Mouse (Mus musculus) adrenal gland, postnatal 36 days (tissue): Measurements from ENCODE around the gene AW822073. TPM values are rescaled to one million over a fixed set of nuclear protein-coding genes. Genes with fewer than 3 reads are reported as not detected.
A peak's percentile ranks its signal among the peaks of the same experiment; 100 is the strongest.
"Not testable (repeated sequence)": the region's sequence is repeated elsewhere in the genome, so short reads cannot be mapped to it uniquely, and the experiment has no call there.

Experiments
- DNase-seq, 2 experiments: peaks; one replicate each; pipeline ENCODE4 v3.0.0; 2021; ENCODE audit warnings: mixed read lengths in 1 of 2
- long read RNA-seq, 2 experiments: library from polyadenylated mRNA; stranded (forward); transcript quantifications; one replicate each; pipeline ENCODE4 v2.0.0; 2021; ENCODE audit warnings: borderline sequencing depth in 2 of 2
- total RNA-seq, 2 experiments: library from RNA; stranded (reverse); gene quantifications; 2 replicates each; pipeline ENCODE4 v1.2.3; 2021

The AW822073 gene
- not detected for total RNA-seq
- long read RNA-seq, experiment 1: 0 reads
- long read RNA-seq, experiment 2: 0 reads

DNA sequence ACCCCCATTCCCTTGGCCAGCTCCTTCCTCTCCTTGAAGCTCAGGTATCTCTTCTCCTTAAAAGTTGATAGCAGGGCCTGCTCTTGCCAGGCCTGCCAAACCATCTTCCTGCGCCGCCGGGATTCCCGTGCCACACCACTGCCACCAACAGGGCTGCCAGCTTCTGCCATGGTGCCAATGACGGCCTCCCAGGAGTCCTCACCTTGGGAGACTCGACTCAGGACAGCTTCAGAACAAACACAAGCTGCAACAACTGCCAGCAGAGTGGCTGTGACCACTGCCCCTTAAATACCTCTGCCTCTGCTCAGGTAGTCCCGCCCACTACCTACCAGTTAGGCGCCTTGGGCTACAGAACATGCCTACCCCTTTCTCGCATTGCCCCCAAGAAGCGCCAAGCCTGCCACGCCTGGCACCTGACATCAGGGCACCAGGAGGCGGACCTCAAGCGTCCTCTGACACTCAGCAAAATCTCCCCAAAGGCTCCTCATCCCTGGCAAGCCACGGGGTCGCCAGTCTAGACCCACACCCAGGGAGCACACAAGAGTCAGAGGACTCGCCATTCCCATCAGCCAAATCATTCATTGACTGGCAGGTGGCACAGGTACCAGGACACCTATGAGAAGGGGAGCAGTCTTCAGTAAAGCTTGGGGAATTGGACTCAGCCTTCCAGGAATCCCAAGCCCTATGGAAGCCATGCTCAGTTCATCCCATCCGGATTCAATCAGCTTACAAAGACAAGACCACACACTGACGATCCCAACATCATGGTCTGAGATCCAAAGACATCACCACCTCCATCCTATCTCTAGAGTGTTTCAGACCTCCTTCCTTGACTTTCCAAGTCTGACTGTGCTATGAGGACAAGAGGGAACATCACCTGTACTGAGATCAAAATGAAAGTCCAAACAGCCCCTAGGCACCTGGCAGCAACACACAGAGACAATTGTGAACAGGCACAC, at the start of gene AW822073:
Gene AW822073 (minus strand): TSS at position 104 of the 959 bp plus-strand sequence.
- not testable (repeated sequence) for DNase-seq

DNA sequence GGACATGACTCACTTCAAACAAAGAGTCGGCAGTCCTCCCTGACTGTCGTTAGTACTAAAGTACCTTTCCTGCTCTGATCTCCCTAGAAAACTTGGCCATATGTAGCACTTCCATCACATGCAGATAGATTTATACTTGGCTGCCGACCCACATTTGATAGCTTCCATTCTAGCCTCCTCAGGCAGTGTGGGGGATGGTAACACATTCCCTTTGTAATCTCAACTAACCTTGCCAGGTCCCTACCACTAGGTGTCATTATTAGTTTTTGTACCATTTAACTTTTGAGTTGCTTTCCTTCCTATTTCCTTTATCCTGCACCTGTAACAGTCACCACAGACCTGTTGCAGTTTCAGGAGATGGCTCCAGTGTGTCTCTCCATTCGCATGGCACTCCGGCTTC, 33.7 kb upstream of the AW822073 start:
- no peak for DNase-seq

DNA sequence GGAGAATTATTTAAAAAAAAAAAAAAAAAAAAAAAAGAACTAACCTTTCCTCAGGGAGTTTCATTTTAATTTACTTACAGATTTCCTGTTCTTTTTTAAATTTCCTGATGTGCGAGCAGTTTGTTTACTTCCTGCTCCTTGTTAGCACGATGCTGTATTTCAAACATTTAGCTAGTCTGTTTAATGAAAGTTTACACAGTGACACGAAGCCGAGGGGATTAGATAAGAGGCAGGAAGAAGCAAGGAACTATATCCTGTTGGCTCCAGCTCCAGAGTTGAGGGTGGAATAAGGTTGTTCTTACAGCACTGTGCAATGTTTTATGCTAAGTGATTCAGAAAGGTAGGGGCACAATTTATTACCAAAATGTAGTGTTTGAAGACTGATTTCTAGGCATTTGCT, 31.2 kb upstream of the AW822073 start:
- DNase-seq: no peak

DNA sequence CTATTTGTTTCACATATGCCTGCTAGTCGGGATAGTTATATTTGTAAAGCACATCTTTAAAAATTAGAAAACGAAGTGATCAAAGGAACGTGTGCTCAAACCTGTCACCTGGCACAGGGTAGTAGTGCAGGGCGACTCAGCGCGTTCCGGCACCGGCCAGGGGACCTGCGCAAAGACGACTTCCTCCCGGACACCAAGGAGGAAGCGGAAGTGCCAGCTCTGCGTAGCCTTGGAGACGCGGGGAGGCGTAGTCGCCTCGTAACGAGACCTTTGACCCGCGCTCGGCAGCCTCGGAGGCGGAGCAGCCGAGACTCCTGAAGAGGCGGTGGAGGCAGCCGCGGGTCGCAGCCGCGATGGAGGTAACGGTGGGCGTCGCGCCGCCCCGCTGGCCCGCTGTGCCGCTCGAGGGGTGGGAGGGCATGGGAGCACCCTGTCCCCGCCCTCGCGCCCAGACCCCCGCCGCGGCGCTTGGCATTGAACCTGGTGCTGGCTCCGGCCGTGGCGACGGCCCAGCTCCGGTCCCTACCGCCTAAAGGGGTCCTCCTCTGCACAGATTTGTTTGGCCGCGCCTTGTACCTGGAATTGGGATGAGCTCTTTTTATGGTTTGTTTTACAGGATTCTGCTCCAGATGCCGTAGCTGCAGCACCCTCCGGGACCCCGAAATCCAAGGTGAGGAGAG, 30.6 kb upstream of the AW822073 start, which contains the start of gene Gcc2:
Gene Gcc2 (plus strand): TSS at position 285 of the 680 bp plus-strand sequence.
- DNase-seq: peak; percentile 97

DNA sequence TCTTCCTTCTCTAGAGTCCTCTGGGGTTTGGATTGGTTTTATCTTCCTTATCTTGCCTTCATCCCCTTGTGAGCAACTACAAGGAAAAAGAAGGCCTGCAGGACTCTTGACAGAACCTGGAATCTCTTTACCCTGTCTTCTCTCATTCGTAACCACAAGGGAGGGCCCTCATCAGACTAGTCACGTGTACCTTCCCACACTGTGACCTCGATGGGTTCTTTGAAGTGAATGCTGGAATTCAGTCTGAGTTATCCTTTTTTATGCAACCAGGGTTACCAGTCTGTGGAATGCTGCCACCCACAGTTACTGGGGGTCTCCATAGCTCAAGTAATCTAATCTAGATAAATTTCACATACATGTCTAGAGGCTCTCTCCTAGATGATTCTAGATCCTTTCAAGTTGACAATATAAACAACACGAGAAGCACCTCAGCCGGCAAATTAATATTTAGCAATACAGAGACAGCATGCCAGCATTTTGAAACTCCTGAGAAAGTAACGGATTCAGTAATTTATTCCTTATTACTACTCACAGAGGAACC, 30.0 kb upstream of the AW822073 start:
- DNase-seq: peak in 1 of 2 experiments; percentile 9

DNA sequence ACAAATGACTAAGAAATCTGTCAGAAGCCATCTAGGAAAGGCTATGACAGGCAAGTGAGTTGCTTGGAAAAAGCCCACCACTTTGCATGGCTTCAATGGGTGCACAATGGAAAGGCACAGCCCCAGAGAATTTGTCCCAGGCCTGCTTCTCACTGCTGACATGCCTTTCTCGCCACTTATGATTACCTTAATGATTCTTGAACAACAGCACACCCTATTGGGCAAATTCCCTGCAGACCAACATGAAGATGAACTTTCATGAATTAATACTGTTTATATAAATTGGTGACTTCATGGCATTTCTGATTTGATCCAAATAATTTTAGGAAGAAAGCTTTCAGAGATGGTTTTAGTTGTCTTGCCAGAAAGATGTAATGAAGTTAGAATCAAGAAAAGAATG, 24.8 kb upstream of the AW822073 start:
- DNase-seq: no peak

DNA sequence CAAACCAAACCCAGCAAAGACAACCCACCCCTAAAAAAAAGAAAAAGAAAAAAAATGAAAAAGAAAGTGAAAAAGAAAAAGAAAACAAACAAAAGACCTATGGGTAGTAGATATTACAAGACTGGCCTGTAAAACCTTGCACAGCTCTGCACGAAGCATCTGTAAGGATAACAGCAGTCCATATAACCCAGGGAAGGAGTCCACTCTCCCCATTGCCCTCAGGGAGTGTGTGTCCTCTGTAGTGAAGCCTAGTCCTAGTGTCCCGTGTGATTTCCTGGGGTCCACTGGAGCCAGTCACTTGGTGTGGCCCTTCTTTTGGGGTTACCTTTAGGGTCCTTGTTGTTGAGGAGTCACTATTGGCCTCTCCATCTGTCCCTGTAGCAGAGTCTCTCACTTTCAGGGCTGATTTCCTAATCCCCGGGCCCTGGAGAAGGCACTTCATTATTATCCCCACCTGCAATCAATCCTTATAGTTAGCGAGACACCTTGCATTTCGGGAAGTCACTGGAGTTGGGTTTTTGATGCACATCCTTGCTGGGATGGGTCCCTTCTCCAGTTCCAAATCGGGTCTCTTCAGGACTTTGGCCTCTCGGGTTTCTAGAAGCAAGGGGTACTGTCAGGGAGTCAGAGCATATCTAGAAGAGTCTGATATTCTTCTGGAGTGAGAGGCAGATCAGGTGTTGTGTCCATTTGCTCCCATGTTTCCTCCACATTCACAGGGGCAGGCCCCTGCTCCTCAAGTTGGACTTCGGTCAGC, 14.4 kb upstream of the AW822073 start:
- DNase-seq: peak in 1 of 2 experiments; percentile 15

DNA sequence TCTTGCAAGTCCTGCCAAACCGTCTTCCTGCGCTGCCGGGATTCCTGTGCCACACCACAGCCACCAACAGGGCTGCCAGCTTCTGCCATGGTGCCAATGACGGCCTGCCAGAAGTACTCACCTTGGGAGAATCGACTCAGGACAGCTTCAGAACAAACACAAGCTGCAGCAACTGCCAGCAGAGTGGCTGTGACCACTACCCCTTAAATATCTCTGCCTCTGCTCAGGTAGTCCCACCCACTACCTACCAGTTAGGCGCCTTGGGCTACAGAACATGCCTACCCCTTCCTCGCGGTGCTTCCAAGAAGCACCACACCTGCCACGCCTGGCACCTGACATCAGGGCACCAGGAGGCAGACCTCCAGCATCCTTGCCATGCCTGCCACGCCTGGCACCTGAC, 11.9 kb upstream of the AW822073 start, which contains the start of gene Gm4981:
Gene Gm4981 (minus strand): TSS at position 89 of the 400 bp plus-strand sequence.
- DNase-seq: no peak

DNA sequence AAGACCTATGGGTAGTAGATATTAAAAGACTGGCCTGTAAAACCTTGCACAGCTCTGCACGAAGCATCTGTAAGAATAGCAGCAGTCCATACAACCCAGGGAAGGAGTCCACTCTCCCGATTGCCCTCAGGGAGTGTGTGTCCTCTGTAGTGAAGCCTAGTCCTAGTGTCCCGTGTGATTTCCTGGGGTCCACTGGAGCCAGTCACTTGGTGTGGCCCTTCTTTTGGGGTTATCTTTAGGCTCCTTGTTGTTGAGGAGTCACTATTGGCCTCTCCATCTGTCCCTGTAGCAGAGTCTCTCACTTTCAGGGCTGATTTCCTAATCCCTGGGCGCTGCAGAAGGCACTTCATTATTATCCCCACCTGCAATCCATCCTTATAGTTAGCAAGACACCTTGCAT, 10.3 kb upstream of the AW822073 start:
- DNase-seq: not testable (repeated sequence)

DNA sequence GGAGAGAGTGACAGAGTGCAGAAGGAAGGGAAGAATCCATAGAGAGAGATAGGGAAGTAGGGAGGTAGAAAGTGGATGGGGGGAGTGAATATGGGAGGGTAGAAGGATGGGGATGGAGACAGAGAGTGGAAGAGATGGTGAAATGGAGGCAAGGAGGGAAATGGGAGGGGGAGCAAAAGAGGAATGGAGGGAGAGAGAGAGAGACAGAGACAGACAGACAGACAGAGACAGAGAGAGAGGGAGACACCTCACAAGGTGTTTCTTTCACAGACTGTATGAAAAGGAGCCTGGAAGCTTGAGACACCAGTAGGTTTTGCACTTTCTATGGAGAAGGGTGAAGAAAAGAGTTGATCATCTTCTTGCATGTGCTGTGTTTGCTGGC, 9.0 kb upstream of the AW822073 start:
- not testable (repeated sequence) for DNase-seq

DNA sequence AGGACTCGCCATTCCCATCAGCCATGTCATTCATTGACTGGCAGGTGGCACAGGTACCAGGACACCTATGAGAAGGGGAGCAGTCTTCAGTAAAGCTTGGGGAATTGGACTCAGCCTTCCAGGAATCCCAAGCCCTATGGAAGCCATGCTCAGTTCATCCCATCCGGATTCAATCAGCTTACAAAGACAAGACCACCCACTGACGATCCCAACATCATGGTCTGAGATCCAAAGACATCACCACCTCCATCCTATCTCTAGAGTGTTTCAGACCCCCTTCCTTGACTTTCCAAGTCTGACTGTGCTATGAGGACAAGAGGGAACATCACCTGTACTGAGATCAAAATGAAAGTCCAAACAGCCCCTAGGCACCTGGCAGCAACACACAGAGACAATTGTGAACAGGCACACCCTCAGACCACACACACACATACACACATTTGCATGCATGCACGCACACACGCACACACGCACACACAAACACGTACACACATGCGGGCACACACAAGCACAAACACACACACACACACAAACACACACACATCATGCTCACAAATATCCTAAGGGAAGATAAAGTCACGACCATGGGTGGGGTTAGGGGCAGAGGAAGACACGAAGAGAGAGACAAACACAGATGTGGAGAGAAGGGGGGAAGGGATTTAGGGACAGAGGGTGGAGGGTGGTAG, 8.5 kb upstream of the AW822073 start:
- DNase-seq: not testable (repeated sequence)

DNA sequence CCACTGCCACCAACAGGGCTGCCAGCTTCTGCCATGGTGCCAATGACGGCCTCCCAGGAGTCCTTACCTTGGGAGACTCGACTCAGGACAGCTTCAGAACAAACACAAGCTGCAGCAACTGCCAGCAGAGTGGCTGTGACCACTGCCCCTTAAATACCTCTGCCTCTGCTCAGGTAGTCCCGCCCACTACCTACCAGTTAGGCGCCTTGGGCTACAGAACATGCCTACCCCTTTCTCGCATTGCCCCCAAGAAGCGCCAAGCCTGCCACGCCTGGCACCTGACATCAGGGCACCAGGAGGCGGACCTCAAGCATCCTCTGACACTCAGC, 7.9 kb upstream of the AW822073 start, which contains the start of gene Duxf3:
Gene Duxf3 (minus strand): TSS at position 35 of the 329 bp plus-strand sequence.
- not testable (repeated sequence) for DNase-seq

DNA sequence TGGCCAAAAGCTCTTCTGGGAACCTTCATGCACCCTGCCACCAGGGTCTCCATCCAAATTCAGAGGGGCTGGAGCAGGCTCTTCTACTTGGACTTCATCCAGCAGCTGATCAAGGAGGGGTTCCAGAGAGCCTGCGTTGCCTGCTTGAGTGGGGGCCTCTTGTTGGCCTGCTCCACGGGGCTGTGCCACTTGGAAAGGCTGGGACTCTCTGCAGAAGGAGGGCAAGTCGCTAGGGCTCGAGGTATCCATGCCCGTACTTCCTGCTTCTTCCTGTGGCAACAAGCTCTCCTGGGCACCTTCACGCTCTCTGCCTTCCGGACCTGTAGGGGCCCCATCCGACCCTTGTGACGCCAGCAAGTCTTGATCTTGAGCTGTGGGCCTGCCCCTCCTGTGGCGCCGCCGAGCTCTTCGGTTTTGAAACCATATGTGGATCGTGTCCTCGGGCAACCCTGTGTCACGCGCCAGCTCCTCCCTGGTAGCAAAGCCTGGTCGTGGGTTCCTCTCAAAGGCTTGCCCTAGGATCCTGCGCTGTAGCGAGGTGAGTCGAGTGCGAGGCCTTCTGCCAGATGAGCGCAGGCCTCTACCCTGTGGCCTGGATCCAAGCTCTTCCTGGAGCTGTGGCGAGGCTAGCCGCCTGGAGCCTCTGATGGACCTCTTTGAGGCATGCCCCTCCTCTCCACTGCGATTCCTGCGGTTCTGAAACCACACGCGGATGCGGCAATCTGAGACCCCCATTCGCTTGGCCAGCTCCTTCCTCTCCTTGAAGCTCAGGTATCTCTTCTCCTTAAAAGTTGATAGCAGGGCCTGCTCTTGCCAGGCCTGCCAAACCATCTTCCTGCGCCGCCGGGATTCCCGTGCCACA, 7.3 kb upstream of the AW822073 start:
- peak; percentile 39 to 61 for DNase-seq

DNA sequence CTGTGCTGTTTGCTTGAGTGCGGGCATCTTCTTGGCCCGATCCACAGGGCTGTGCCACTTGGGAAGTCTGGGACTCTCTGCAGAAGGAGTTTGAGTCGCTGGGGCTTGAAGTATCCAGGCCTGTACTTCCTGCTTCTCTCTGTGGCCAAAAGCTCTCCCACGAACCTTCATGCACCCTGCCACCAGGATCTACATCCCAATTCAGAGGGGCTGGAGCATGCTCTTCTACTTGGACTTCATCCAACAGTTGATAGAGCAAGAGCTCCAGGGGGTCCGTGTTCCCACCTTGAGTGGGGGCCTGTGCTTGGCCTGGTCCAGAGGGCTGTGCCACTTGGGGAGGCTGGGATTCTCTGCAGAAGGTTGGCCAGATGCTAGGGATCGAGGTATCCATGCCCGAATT, 6.4 kb upstream of the AW822073 start:
- DNase-seq: not testable (repeated sequence)

DNA sequence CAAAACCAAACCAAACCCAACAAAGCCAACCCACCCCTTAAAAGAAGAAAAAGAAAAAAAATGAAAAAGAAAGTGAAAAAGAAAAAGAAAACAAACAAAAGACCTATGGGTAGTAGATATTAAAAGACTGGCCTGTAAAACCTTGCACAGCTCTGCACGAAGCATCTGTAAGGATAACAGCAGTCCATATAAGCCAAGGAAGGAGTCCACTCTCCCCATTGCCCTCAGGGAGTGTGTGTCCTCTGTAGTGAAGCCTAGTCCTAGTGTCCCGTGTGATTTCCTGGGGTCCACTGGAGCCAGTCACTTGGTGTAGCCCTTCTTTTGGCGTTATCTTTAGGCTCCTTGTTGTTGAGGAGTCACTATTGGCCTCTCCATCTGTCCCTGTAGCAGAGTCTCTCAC, 5.3 kb upstream of the AW822073 start:
- not testable (repeated sequence) for DNase-seq

DNA sequence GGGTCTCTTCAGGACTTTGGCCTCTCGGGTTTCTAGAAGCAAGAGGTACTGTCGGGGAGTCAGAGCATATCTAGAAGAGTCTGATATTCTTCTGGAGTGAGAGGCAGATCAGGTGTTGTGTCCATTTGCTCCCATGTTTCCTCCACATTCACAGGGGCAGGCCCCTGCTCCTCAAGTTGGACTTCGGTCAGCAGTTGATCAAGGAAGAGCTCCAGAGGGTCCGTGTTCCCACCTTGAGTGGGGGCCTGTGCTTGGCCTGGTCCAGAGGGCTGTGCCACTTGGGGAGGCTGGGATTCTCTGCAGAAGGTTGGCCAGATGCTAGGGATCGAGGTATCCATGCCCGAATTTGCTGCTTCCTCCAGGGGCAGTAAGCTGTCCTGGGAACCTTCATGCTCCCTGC, 3.1 kb upstream of the AW822073 start:
- DNase-seq: not testable (repeated sequence)

DNA sequence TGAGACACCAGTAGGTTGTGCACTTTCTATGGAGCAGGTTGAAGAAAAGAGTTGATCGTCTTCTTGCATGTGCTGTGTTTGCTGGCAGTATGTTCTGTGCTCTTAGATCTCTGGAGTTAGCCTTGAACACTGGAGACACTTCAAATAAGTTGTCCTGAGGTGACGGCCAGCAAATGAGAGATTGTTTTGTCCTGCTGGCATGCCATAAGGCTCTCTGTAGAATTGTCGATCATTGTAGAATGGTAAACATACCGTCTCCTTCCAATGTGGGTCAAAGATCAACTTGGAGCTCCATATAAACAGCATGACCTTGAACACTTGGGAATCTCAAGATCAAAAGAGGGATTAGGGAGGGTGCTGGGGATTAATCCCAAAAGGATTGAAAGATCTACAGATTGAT, 1.6 kb upstream of the AW822073 start:
- not testable (repeated sequence) for DNase-seq

DNA sequence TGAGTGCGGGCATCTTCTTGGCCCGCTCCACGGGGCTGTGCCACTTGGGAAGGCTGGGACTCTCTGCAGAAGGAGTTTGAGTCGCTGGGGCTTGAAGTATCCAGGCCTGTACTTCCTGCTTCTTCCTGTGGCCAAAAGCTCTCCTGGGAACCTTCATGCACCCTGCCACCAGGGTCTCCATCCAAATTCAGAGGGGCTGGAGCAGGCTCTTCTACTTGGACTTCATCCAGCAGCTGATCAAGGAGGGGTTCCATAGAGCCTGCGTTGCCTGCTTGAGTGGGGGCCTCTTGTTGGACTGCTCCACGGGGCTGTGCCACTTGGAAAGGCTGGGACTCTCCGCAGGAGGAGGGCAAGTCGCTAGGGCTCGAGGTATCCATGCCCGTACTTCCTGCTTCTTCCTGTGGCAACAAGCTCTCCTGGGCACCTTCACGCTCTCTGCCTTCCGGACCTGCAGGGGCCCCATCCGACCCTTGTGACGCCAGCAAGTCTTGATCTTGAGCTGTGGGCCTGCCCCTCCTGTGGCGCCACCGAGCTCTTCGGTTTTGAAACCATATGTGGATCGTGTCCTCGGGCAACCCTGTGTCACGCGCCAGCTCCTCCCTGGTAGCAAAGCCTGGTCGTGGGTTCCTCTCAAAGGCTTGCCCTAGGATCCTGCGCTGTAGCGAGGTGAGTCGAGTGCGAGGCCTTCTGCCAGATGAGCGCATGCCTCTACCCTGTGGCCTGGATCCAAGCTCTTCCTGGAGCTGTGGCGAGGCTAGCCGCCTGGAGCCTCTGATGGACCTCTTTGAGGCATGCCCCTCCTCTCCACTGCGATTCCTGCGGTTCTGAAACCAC, 541 bp downstream of the AW822073 start:
- peak; percentile 40 to 47 for DNase-seq

DNA sequence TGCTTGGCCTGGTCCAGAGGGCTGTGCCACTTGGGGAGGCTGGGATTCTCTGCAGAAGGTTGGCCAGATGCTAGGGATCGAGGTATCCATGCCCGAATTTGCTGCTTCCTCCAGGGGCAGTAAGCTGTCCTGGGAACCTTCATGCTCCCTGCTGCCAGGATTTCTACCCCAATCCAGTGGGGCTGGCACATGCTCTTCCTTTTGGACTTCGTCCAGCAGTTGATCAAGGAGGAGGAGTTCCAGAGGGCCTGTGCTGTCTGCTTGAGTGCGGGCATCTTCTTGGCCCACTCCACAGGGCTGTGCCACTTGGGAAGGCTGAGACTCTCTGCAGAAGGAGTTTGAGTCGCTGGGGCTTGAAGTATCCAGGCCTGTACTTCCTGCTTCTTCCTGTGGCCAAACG, 1.6 kb downstream of the AW822073 start:
- not testable (repeated sequence) for DNase-seq
